Mouse (Mus musculus): Measurements from ENCODE around the gene Cldn5. TPM values are rescaled to one million over a fixed set of nuclear protein-coding genes. Genes with fewer than 3 reads are reported as not detected.

Gene Cldn5
- polyA plus RNA-seq (2012; ENCODE audit: insufficient read depth, low replicate concordance) = not detected in 2 replicates

GRCm38 (mm10) chr16:18776556-18777100 lies at the start of gene Cldn5:
Gene Cldn5 (plus strand): TSS chr16:18776847.
- Histone ChIP-seq H3K4me1 (peaks cover 34% of the 10 kb centered on the region), H3K9me3 (peaks cover 8% of the 10 kb centered on the region), H3K27me3 (replicated peaks) (peaks cover 69% of the 10 kb centered on the region), H3K36me3 (replicated peaks; ENCODE audit: low read length) (peaks cover 27% of the 10 kb centered on the region), H3K4me3 (replicated peaks) (peak within 1 kb of the TSS; percentile 87)
- TF ChIP-seq GATA1 (IDR thresholded peaks at IDR 0.05; ENCODE audit: borderline replicate concordance, low read length) = no peak
- TF ChIP-seq FLI1 (IDR thresholded peaks at IDR 0.05; ENCODE audit: low read length) = no peak

DNA sequence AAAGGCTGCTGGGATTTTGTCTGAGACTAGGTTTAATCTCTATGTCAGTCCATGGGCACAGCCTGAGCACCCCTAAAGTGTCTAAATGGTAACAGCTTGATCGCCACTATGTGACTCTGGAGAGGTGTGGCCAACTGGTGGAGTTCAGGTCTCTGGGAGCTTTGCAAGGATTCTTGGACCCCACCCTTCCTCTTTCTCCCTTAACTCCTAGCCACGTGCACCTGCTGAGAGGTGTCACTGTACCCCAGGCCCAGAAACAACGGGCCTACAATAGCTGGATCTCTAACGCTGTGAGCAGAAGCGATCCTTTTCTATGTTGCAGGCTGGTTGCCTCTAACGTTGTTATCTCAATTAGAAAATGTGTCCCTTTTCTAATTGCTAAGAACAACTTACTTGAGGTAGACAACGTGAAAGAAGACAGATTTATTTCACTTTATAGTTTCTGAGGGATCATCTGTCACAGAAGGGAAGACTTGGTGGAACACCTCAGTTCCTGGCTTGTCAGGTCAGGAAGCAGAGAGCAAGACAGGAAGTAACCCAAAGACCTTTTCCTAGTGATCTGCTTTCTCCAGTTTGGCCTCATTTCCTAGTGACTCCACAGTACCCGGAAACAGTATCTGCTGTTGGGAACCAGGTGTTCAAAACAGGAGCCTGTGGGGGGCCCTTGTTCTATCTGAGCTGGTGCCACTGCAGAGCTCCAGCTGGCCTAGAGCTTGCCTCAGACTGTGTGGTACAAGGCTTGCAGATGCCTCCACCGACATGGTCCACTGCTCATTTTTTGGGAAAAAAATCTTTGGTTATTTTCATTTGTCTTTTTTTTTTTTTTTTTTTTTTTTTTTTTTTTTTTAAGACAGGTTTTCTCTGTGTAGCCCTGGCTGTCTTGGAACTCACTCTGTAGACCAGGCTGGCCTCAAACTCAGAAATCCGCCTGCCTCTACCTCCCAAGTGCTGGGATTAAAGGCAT lies 48.8 kb upstream of the Cldn5 start:
- H3K36me3 ChIP-seq (replicated peaks; ENCODE audit: low read length) = no peaks in the 10 kb centered on the region
- TF ChIP-seq FLI1 (IDR thresholded peaks at IDR 0.05; ENCODE audit: low read length) (no peak), GATA1 (IDR thresholded peaks at IDR 0.05; ENCODE audit: borderline replicate concordance, low read length) (no peak)

GRCm38 (mm10) chr16:18729185-18729584 lies 47.5 kb upstream of the Cldn5 start:
- no peak overlapping the region for H3K4me3 ChIP-seq (replicated peaks)
- H3K36me3 ChIP-seq (replicated peaks; ENCODE audit: low read length) = no peaks in the 10 kb centered on the region
- no peak for TF ChIP-seq GATA1 (IDR thresholded peaks at IDR 0.05; ENCODE audit: borderline replicate concordance, low read length)
- TF ChIP-seq FLI1 (IDR thresholded peaks at IDR 0.05; ENCODE audit: low read length) = no peak
- no peaks in the 10 kb centered on the region for H3K9me3 ChIP-seq
- peaks cover 29% of the 10 kb centered on the region for H3K4me1 ChIP-seq
- peaks cover 45% of the 10 kb centered on the region for H3K27me3 ChIP-seq (replicated peaks)

More for the DNA sequence above, 48.8 kb upstream of the Cldn5 start:
- Histone ChIP-seq H3K9me3 (no peaks in the 10 kb centered on the region), H3K4me3 (replicated peaks) (no peak overlapping the region), H3K27me3 (replicated peaks) (peaks cover 47% of the 10 kb centered on the region), H3K4me1 (peaks cover 34% of the 10 kb centered on the region)

GRCm38 (mm10) chr16:18730640-18731039 lies 46.0 kb upstream of the Cldn5 start:
- Histone ChIP-seq H3K27me3 (replicated peaks) (peaks cover 47% of the 10 kb centered on the region), H3K4me3 (replicated peaks) (no peak overlapping the region), H3K36me3 (replicated peaks; ENCODE audit: low read length) (no peaks in the 10 kb centered on the region), H3K9me3 (no peaks in the 10 kb centered on the region), H3K4me1 (peaks cover 23% of the 10 kb centered on the region)
- TF ChIP-seq GATA1 (IDR thresholded peaks at IDR 0.05; ENCODE audit: borderline replicate concordance, low read length) = no peak
- TF ChIP-seq FLI1 (IDR thresholded peaks at IDR 0.05; ENCODE audit: low read length) = no peak

- no peaks in the 10 kb centered on the region for H3K9me3 ChIP-seq
- peaks cover 23% of the 10 kb centered on the region for H3K4me1 ChIP-seq
- TF ChIP-seq GATA1 (IDR thresholded peaks at IDR 0.05; ENCODE audit: borderline replicate concordance, low read length) (no peak), FLI1 (IDR thresholded peaks at IDR 0.05; ENCODE audit: low read length) (no peak)
- peaks cover 62% of the 10 kb centered on the region for H3K27me3 ChIP-seq (replicated peaks)
- H3K36me3 ChIP-seq (replicated peaks; ENCODE audit: low read length) = no peaks in the 10 kb centered on the region
- peak overlapping the region; percentile 89 for H3K4me3 ChIP-seq (replicated peaks)
Observed at GRCm38 (mm10) chr16:18733100-18733956, 43.3 kb upstream of the Cldn5 start.

- Histone ChIP-seq H3K9me3 (no peaks in the 10 kb centered on the region), H3K27me3 (replicated peaks) (peaks cover 55% of the 10 kb centered on the region), H3K4me3 (replicated peaks) (no peak overlapping the region), H3K4me1 (peaks cover 9% of the 10 kb centered on the region), H3K36me3 (replicated peaks; ENCODE audit: low read length) (no peaks in the 10 kb centered on the region)
- TF ChIP-seq GATA1 (IDR thresholded peaks at IDR 0.05; ENCODE audit: borderline replicate concordance, low read length) (no peak), FLI1 (IDR thresholded peaks at IDR 0.05; ENCODE audit: low read length) (no peak)
Observed at GRCm38 (mm10) chr16:18738303-18738702, 38.3 kb upstream of the Cldn5 start.

DNA sequence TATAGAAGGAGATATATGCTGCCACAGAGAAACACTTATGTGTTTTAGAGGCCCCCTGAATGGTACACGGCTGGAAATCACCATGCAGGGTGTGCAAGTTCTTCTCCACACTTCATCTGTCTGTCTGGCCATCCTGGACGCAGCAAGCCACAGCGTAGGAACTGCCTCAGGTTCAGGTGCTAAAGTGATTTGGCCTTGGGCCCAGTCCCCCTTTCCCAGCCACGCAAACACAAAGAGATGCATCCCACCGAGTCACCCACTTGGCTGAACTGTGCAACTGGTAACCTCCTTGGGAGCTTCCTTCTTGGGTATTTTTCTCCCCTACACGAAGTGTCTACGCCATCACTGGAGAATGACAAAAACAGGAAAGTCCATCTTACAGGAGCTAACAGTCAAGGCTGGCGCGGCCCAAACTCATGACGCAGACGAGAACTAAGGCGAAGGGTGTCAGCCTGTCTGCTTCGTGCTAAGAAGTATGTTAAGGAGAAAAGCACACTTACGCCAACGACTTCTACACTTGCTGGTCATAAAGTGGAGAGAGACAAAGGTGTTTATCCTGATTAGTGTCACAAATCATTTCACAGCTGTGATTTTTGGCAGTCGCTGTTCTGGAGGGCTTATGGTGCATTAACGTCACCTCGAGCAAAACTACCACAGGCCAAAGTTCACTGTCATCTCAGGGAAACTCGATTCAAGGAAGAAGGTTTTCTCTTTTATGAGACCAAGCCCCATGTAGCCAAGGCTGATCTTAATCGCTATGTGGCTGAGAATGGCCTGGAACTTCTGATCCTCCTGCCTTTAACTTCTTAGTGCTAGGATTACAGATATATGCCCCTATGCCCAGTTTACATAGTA lies 30.2 kb upstream of the Cldn5 start:
- Histone ChIP-seq H3K36me3 (replicated peaks; ENCODE audit: low read length) (no peaks in the 10 kb centered on the region), H3K4me3 (replicated peaks) (no peak overlapping the region), H3K9me3 (no peaks in the 10 kb centered on the region), H3K4me1 (peaks cover 7% of the 10 kb centered on the region; the same call in 1 of the 2 replicates), H3K27me3 (replicated peaks) (peaks cover 53% of the 10 kb centered on the region)
- TF ChIP-seq FLI1 (IDR thresholded peaks at IDR 0.05; ENCODE audit: low read length) (no peak), GATA1 (IDR thresholded peaks at IDR 0.05; ENCODE audit: borderline replicate concordance, low read length) (no peak)

GRCm38 (mm10) chr16:18751101-18751500 lies 25.5 kb upstream of the Cldn5 start:
- Histone ChIP-seq H3K27me3 (replicated peaks) (peaks cover 56% of the 10 kb centered on the region), H3K9me3 (no peaks in the 10 kb centered on the region), H3K4me1 (no peaks in the 10 kb centered on the region), H3K36me3 (replicated peaks; ENCODE audit: low read length) (no peaks in the 10 kb centered on the region), H3K4me3 (replicated peaks) (no peak overlapping the region)
- TF ChIP-seq FLI1 (IDR thresholded peaks at IDR 0.05; ENCODE audit: low read length) = no peak
- TF ChIP-seq GATA1 (IDR thresholded peaks at IDR 0.05; ENCODE audit: borderline replicate concordance, low read length) = no peak
